In the genomic region with DNA sequence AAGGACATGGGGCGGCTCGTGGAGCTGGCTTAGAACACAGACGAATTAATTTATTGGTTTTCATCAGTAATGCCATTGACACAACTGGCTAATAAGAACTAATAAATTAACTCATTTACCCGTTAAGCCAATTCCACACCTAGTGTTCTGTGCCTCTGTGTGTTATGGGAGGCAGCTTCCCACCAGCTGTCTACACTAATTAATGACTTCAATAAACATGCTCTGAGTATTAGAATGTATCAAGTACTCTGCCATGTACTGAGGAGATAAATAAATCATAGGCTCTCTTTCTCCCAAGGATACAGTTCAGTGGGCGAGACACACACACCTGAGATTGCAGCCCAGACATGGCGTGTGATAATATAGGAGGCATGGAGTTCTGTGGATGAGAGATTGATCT, we compare ENCODE assay signal across 24 mouse cellular contexts.
"Had no signal": no experiment of that assay in that cellular context is flagged by ENCODE, and none has a peak within 500 bp of the region (broad histone marks: within the 10 kb centered on the region; RNA-seq: fewer than 3 reads in every experiment).

No protein-coding gene starts in this region.

- ATAC-seq: intestine, postnatal 0 days; liver, embryonic 12.5 days; midbrain, embryonic 13.5 days; midbrain, embryonic 16.5 days had no signal

- H3K4me1 ChIP-seq: limb, embryonic 10.5 days; limb, embryonic 13.5 days; liver, embryonic 12.5 days; liver, embryonic 15.5 days; lung, embryonic 15.5 days; megakaryocyte, embryonic 14.5 days; midbrain, embryonic 10.5 days; midbrain, embryonic 13.5 days; stomach, embryonic 15.5 days had no signal

- DNase-seq: kidney, adult 8-10 months; kidney, postnatal 14 days; layer of hippocampus, adult 9-11 months; liver; lung, adult 18-20 months; lung, postnatal 10 days; lung, postnatal 36 days; right cerebral cortex, adult 18-20 months; right cerebral cortex, postnatal 25 days; spleen, adult 18-20 months; thymus, postnatal 25 days had no signal

- H3K4me3 ChIP-seq: layer of hippocampus, adult 2 months; limb, embryonic 10.5 days; limb, embryonic 13.5 days; liver, embryonic 12.5 days; liver, embryonic 15.5 days; lung, embryonic 15.5 days; megakaryocyte, embryonic 14.5 days; midbrain, embryonic 10.5 days; midbrain, embryonic 13.5 days; myocyte; stomach, embryonic 15.5 days had no signal

- H3K36me3 ChIP-seq: limb, embryonic 10.5 days; limb, embryonic 13.5 days; liver, embryonic 12.5 days; liver, embryonic 15.5 days; lung, embryonic 15.5 days; midbrain, embryonic 10.5 days; midbrain, embryonic 13.5 days; stomach, embryonic 15.5 days had no signal

- H3K9ac ChIP-seq: limb, embryonic 13.5 days; liver, embryonic 12.5 days; liver, embryonic 15.5 days; lung, embryonic 15.5 days; midbrain, embryonic 13.5 days; stomach, embryonic 15.5 days had no signal

- H3K27ac ChIP-seq: layer of hippocampus, adult 2 months; limb, embryonic 10.5 days; limb, embryonic 13.5 days; liver, embryonic 12.5 days; liver, embryonic 15.5 days; lung, embryonic 15.5 days; midbrain, embryonic 10.5 days; midbrain, embryonic 13.5 days; stomach, embryonic 15.5 days had no signal

- H3K9me3 ChIP-seq: limb, embryonic 10.5 days; liver, embryonic 12.5 days; liver, embryonic 15.5 days; lung, embryonic 15.5 days; midbrain, embryonic 13.5 days; stomach, embryonic 15.5 days had no signal

- H3K4me2 ChIP-seq: limb, embryonic 13.5 days; liver, embryonic 12.5 days; liver, embryonic 15.5 days; lung, embryonic 15.5 days; midbrain, embryonic 13.5 days; stomach, embryonic 15.5 days had no signal

- H3K27me3 ChIP-seq: limb, embryonic 13.5 days; liver, embryonic 12.5 days; liver, embryonic 15.5 days; lung, embryonic 15.5 days; megakaryocyte, embryonic 14.5 days; midbrain, embryonic 13.5 days; stomach, embryonic 15.5 days had no signal
